Mouse (Mus musculus) olfactory bulb, adult 2 months (tissue): ENCODE measurements around the gene Hsd3b5.

Source experiments
- CTCF ChIP-seq: fragments of 200-500 bp; IDR thresholded peaks from 2 replicates; pipeline ENCODE4 v1.5.1; 2012; ENCODE audit warnings: low read depth, mild to moderate bottlenecking, low read length, moderate library complexity; ENCODE audit not compliant: insufficient read depth
- POLR2A ChIP-seq: fragments of 200-500 bp; IDR thresholded peaks from 2 replicates; pipeline ENCODE4 v1.6.1; 2012; ENCODE audit warnings: mild to moderate bottlenecking, low read depth, low read length, moderate library complexity; ENCODE audit not compliant: insufficient read depth

- TF ChIP-seq CTCF = no peak
- no peak for TF ChIP-seq POLR2A
Measured at GRCm38 (mm10) chr3:98587721-98588120, 42.3 kb downstream of the Hsd3b5 start.
